Mouse (Mus musculus): Measurements from ENCODE around the gene Ptpn14.

Ptpn14 gene

GRCm38 (mm10) chr1:189808453-189808852 lies 80.4 kb downstream of the Ptpn14 start:
- DNase-seq (ENCODE audit: low spot score in 2 of 2): no peak

- DNase-seq (ENCODE audit: low spot score in 2 of 2): no peak
These were observed 83.7 kb downstream of the Ptpn14 start for GRCm38 (mm10) chr1:189811778-189812177.

GRCm38 (mm10) chr1:189814385-189814784 lies 86.3 kb downstream of the Ptpn14 start:
- no peak for DNase-seq (ENCODE audit: low spot score in 2 of 2)

GRCm38 (mm10) chr1:189817089-189817488 lies 89.0 kb downstream of the Ptpn14 start:
- DNase-seq (ENCODE audit: low spot score in 2 of 2): no peak

- DNase-seq (ENCODE audit: low spot score in 2 of 2): peak; percentile 64 to 65
These were observed 89.7 kb downstream of the Ptpn14 start for GRCm38 (mm10) chr1:189817810-189818209.

- DNase-seq (ENCODE audit: low spot score in 2 of 2): no peak
These were observed 92.0 kb downstream of the Ptpn14 start for GRCm38 (mm10) chr1:189820111-189820510.

GRCm38 (mm10) chr1:189824436-189824835 lies 96.4 kb downstream of the Ptpn14 start:
- DNase-seq (ENCODE audit: low spot score in 2 of 2): no peak

GRCm38 (mm10) chr1:189830391-189830790 lies 102.3 kb downstream of the Ptpn14 start:
- no peak for DNase-seq (ENCODE audit: low spot score in 2 of 2)

GRCm38 (mm10) chr1:189830797-189831232 lies 102.7 kb downstream of the Ptpn14 start:
- no peak for DNase-seq (ENCODE audit: low spot score in 2 of 2)

GRCm38 (mm10) chr1:189833351-189833750 lies 105.3 kb downstream of the Ptpn14 start:
- DNase-seq (ENCODE audit: low spot score in 2 of 2): no peak

- DNase-seq (ENCODE audit: low spot score in 2 of 2): no peak
These were observed 106.1 kb downstream of the Ptpn14 start for GRCm38 (mm10) chr1:189834166-189834565.

- DNase-seq (ENCODE audit: low spot score in 2 of 2): no peak
These were observed 118.3 kb downstream of the Ptpn14 start for GRCm38 (mm10) chr1:189846319-189846718.

GRCm38 (mm10) chr1:189849550-189849949 lies 121.5 kb downstream of the Ptpn14 start:
- no peak for DNase-seq (ENCODE audit: low spot score in 2 of 2)

- no peak for DNase-seq (ENCODE audit: low spot score in 2 of 2)
These were observed 124.0 kb downstream of the Ptpn14 start for GRCm38 (mm10) chr1:189852051-189852450.

- no peak for DNase-seq (ENCODE audit: low spot score in 2 of 2)
These were observed 124.4 kb downstream of the Ptpn14 start for GRCm38 (mm10) chr1:189852456-189852855.

GRCm38 (mm10) chr1:189854646-189855045 lies 126.6 kb downstream of the Ptpn14 start:
- DNase-seq (ENCODE audit: low spot score in 2 of 2): no peak

- DNase-seq (ENCODE audit: low spot score in 2 of 2): no peak
These were observed 127.7 kb downstream of the Ptpn14 start for GRCm38 (mm10) chr1:189855739-189856138.

GRCm38 (mm10) chr1:189858377-189858776 lies 130.3 kb downstream of the Ptpn14 start:
- DNase-seq (ENCODE audit: low spot score in 2 of 2): no peak

- no peak for DNase-seq (ENCODE audit: low spot score in 2 of 2)
These were observed 132.3 kb downstream of the Ptpn14 start for GRCm38 (mm10) chr1:189860112-189860941.

- no peak for DNase-seq (ENCODE audit: low spot score in 2 of 2)
These were observed 132.9 kb downstream of the Ptpn14 start for GRCm38 (mm10) chr1:189860942-189861315.

GRCm38 (mm10) chr1:189863727-189864126 lies 135.7 kb downstream of the Ptpn14 start:
- DNase-seq (ENCODE audit: low spot score in 2 of 2): no peak

- DNase-seq (ENCODE audit: low spot score in 2 of 2): no peak
These were observed 136.2 kb downstream of the Ptpn14 start for GRCm38 (mm10) chr1:189864301-189864700.

GRCm38 (mm10) chr1:189864846-189865560 lies 136.9 kb downstream of the Ptpn14 start:
- DNase-seq (ENCODE audit: low spot score in 2 of 2): no peak
